Mouse (Mus musculus) midbrain, embryonic 15.5 days (tissue): ENCODE results near the gene Gpr12. TPM values are rescaled to one million over a fixed set of nuclear protein-coding genes. Genes with fewer than 3 reads are reported as not detected.
"Not testable (repeated sequence)": the region's sequence is repeated elsewhere in the genome, so short reads cannot be mapped to it uniquely, and the experiment has no call there.

ENCODE experiments used
- ATAC-seq: fragments of 200-750 bp; cut with Nextera tagmentation; replicated peaks from 2 replicates; pipeline ENCODE4 v1.8.0; 2017; ENCODE audit warnings: moderate TSS enrichment
- H3K27ac ChIP-seq: fragments of 300-500 bp; sonication (generic); 2 replicates; pipeline ENCODE4 v1.5.1; 2015; ENCODE audit warnings: mild to moderate bottlenecking, inconsistent platforms
- H3K27me3 ChIP-seq: fragments of 300-500 bp; sonication (generic); replicated peaks from 2 replicates; pipeline ENCODE4 v1.6.1; 2015; ENCODE audit warnings: inconsistent platforms
- H3K36me3 ChIP-seq: fragments of 300-500 bp; sonication (generic); replicated peaks from 2 replicates; pipeline ENCODE4 v1.6.1; 2015; ENCODE audit warnings: inconsistent platforms
- H3K4me1 ChIP-seq: fragments of 300-500 bp; sonication (generic); 2 replicates; pipeline ENCODE4 v1.6.1; 2015; ENCODE audit warnings: inconsistent platforms
- H3K4me2 ChIP-seq: fragments of 300-500 bp; sonication (generic); 2 replicates; pipeline ENCODE4 v1.6.1; 2015; ENCODE audit warnings: inconsistent platforms, mild to moderate bottlenecking, moderate library complexity
- H3K4me3 ChIP-seq: fragments of 300-500 bp; sonication (generic); 2 replicates; pipeline ENCODE4 v1.5.1; 2015; ENCODE audit warnings: mild to moderate bottlenecking, inconsistent platforms
- H3K9ac ChIP-seq: fragments of 300-500 bp; sonication (generic); 2 replicates; pipeline ENCODE4 v1.6.1; 2015; ENCODE audit warnings: mild to moderate bottlenecking, inconsistent platforms
- H3K9me3 ChIP-seq: fragments of 300-500 bp; sonication (generic); 2 replicates; pipeline ENCODE4 v1.6.1; 2016; ENCODE audit warnings: inconsistent platforms
- WGBS: fragments of 180-500 bp; shearing (Covaris S2); methylation state at CpG from one replicate; pipeline ENCODE4 v1.1.7; 2015; ENCODE audit warnings: mixed read lengths; 5-methylcytosine and 5-hydroxymethylcytosine counted together
- polyA plus RNA-seq: library from polyadenylated mRNA; unstranded; fragments of >200 nt; fragmentation: Nextera tagmentation; extraction: Ambion mirVana; gene quantifications from 2 replicates; pipeline ENCODE4 v1.2.1, GENCODE M21; 2015

Gpr12 gene
- polyA plus RNA-seq, 1 experiment from 2014 or later = 26.7 TPM

GRCm38 (mm10) chr5:146576668-146577067 is 8.4 kb downstream of the Gpr12 start:
- no peak overlapping the region for H3K9ac ChIP-seq
- H3K27ac ChIP-seq = no peak overlapping the region
- no peaks in the 10 kb centered on the region for H3K36me3 ChIP-seq
- H3K4me2 ChIP-seq = no peak overlapping the region
- 95% methylated on average over 3 of the region's 3 CpGs for WGBS
- H3K27me3 ChIP-seq = no peaks in the 10 kb centered on the region
- ATAC-seq = no peak
- H3K4me1 ChIP-seq = no peaks in the 10 kb centered on the region
- H3K9me3 ChIP-seq = no peaks in the 10 kb centered on the region
- no peak overlapping the region for H3K4me3 ChIP-seq

GRCm38 (mm10) chr5:146572735-146573042 is 12.3 kb downstream of the Gpr12 start:
- 88% methylated on average over 4 of the region's 4 CpGs for WGBS
- not testable (repeated sequence) for H3K27me3 ChIP-seq, H3K9me3 ChIP-seq, H3K36me3 ChIP-seq, H3K27ac ChIP-seq, ATAC-seq, H3K9ac ChIP-seq, H3K4me1 ChIP-seq, H3K4me2 ChIP-seq, H3K4me3 ChIP-seq

DNA sequence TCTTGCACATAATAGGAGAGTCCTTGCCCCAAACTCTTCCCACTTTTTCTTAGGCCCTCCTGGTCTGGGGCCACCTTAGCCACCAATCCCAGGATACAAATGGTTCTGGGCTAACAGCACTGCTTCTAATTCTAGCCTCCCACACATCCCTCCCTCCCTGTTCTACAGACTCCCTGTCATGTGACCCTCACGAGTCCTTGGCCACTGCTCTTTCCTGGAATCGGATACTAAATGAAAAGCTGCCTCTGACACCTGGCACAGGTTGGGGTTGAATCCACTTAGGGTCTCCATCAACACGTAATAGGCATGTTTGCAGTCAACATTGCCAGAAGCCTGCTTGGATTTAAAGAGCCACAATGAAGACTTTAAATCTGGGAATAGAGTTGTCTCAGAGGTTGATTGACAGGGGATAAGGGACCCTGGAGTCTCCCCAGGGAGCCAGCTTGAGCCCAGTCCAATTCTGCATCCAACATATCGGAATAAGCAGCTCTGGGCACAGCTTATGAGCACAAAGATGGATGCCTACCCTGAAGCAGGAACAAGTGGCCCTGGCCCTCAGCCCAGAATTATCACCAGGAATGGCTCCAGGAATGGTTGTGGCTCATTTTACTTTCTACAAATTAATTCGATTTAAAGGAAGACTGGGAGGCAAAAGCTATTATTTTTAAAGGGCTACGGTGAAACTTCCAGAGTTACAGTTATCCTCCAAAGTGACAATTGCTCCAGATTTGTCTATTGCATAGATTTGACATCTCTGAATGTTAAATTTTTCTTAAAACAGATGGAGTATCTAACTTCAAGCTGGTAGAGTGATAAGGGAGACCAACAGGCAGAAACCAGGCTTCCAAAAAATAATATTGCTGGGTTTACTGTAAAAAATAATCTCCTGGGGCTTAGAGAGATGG is 13.0 kb downstream of the Gpr12 start:
- not testable (repeated sequence) for H3K9ac ChIP-seq, H3K27me3 ChIP-seq, H3K4me3 ChIP-seq, H3K9me3 ChIP-seq, H3K27ac ChIP-seq, H3K36me3 ChIP-seq, H3K4me1 ChIP-seq, H3K4me2 ChIP-seq
- 54% methylated on average over 6 of the region's 6 CpGs for WGBS
- ATAC-seq = peak; percentile 78

GRCm38 (mm10) chr5:146570179-146570578 is 14.9 kb downstream of the Gpr12 start:
- H3K27me3 ChIP-seq, H3K36me3 ChIP-seq, ATAC-seq, H3K9ac ChIP-seq, H3K4me2 ChIP-seq, H3K4me1 ChIP-seq, H3K9me3 ChIP-seq, H3K27ac ChIP-seq, H3K4me3 ChIP-seq: not testable (repeated sequence)
- WGBS = 87% methylated on average over 6 of the region's 6 CpGs

DNA sequence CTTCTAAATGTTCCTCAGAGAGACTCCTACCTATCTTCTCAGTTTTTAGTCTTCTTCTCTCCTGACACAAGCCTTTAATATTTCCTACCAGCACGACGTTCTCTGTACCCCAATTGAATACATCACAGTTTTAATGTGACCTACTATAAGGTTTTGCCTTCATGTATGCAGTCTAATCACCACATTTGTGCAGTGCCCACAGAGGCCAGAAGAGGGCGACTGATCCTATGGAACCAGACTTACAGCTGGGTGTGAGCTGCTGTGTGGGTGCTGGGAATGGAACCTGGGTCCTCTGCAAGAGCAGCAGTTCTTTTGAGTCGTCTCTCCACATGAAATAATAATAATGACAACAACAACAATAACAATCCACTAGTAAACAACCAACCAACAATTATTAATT is 18.0 kb downstream of the Gpr12 start:
- 66% methylated on average over 4 of the region's 4 CpGs for whole genome bisulfite sequencing
- H3K27ac ChIP-seq = no peak overlapping the region

DNA sequence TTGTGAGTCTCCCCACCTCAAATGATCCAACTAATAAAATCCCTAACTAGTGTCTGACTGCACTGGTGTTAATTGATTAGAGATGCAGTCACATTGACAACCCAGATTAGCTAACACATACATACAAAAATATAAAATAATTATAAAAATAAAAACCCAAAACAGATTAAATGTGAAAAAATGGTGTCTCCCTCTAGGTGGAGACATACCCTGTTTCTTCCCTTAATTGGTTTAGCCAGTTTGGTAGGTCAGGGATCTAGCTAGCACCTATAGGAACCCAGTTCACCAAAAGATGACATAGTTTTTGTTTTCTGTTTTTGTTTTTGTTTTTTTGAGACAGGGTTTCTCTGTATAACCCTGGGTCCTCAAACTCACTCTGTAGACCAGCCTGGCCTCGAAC is 20.8 kb downstream of the Gpr12 start:
- H3K27ac ChIP-seq = no peak overlapping the region
- H3K27me3 ChIP-seq = no peaks in the 10 kb centered on the region
- H3K9ac ChIP-seq = no peak overlapping the region
- H3K4me1 ChIP-seq = no peaks in the 10 kb centered on the region
- no peaks in the 10 kb centered on the region for H3K36me3 ChIP-seq
- no peaks in the 10 kb centered on the region for H3K9me3 ChIP-seq
- H3K4me2 ChIP-seq = no peak overlapping the region
- 76% methylated on average over 1 of the region's 1 CpGs for WGBS
- ATAC-seq = no peak
- no peak overlapping the region for H3K4me3 ChIP-seq

More for the DNA sequence above, 18.0 kb downstream of the Gpr12 start:
- Histone ChIP-seq H3K9me3 (no peaks in the 10 kb centered on the region), H3K9ac (no peak overlapping the region), H3K27me3 (no peaks in the 10 kb centered on the region), H3K4me2 (no peak overlapping the region), H3K36me3 (no peaks in the 10 kb centered on the region), H3K4me1 (no peaks in the 10 kb centered on the region), H3K4me3 (no peak overlapping the region)
- peak; percentile 65; the same call in 1 of the 2 replicates for ATAC-seq

GRCm38 (mm10) chr5:146555836-146556235 is 29.2 kb downstream of the Gpr12 start, which contains the start of gene Gm3415:
Gm3415 (plus strand) TSS chr5:146556136.
- not testable (repeated sequence) for H3K9ac ChIP-seq, H3K36me3 ChIP-seq, H3K4me1 ChIP-seq, H3K27ac ChIP-seq, ATAC-seq, H3K27me3 ChIP-seq, H3K4me2 ChIP-seq, H3K9me3 ChIP-seq, H3K4me3 ChIP-seq
- no CpG with 5 or more reads among the region's 3 CpGs for WGBS

DNA sequence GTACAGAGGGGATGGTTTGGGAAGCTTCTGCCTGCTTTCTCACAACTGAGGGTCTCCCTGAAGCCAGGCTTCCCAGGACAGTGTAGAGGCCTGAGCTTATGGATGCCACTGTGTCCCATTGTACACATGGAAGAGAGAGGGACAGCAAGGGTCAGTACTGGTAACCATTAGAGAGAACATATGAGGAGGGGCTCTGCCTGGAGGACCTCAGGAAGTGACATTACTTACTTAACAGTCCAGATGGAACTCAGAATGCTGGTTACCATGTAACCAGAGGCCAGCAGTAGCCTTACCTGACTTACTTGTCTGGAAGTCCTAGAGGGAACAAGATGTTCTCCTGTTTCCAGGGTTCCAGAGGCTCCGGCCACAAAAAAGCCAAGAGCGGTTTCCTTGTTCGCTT is 47.7 kb downstream of the Gpr12 start, which contains the start of gene Gm3409:
TSS of gene Gm3409 (plus strand) at position 301 of the 400 bp plus-strand sequence.
- H3K27ac ChIP-seq, H3K9me3 ChIP-seq, H3K9ac ChIP-seq, H3K36me3 ChIP-seq, H3K4me3 ChIP-seq, ATAC-seq, H3K4me1 ChIP-seq, H3K27me3 ChIP-seq, H3K4me2 ChIP-seq: not testable (repeated sequence)
- WGBS = 100% methylated on average over 1 of the region's 3 CpGs

Other genes starting within 250 kb of the Gpr12 start
- gene Wasf3, start 200.3 kb downstream of the Gpr12 start, polyA plus RNA-seq = 18.5 and 18.8 TPM in 2 replicates
- not detected in 2 replicates for gene Gm6408, start 103.3 kb downstream of the Gpr12 start, polyA plus RNA-seq
- not detected in 2 replicates for gene Gm6370, start 93.9 kb downstream of the Gpr12 start, polyA plus RNA-seq
- not detected in 2 replicates for gene 4930449I24Rik, start 82.8 kb downstream of the Gpr12 start, polyA plus RNA-seq
- not detected in 2 replicates for gene Gm3402, start 71.1 kb downstream of the Gpr12 start, polyA plus RNA-seq
- gene Gm3404, start 59.4 kb downstream of the Gpr12 start, polyA plus RNA-seq = not detected in 2 replicates
- not detected in 2 replicates for gene Gm3409, start 47.6 kb downstream of the Gpr12 start, polyA plus RNA-seq
- gene Gm3415, start 29.1 kb downstream of the Gpr12 start, polyA plus RNA-seq = not detected in 2 replicates
- 16.4 and 16.7 TPM in 2 replicates for gene Usp12, start 209.8 kb upstream of the Gpr12 start, polyA plus RNA-seq
- gene Rpl21, start 247.7 kb upstream of the Gpr12 start, polyA plus RNA-seq = 286 and 302 TPM in 2 replicates